Mouse (Mus musculus) forebrain, embryonic 13.5 days (tissue): Measurements from ENCODE around the gene Hif3a. TPM values are rescaled to one million over a fixed set of nuclear protein-coding genes. Genes with fewer than 3 reads are reported as not detected.

Source experiments
- ATAC-seq: fragments of 200-750 bp; cut with Nextera tagmentation; 2 replicates; pipeline ENCODE4 v1.8.0; 2017
- H3K27ac ChIP-seq: fragments of 300-500 bp; sonication (generic); 2 replicates; pipeline ENCODE4 v1.5.1; 2015; ENCODE audit warnings: inconsistent platforms, mild to moderate bottlenecking, moderate library complexity
- H3K27me3 ChIP-seq: fragments of 300-500 bp; sonication (generic); 2 replicates; pipeline ENCODE4 v1.6.1; 2015; ENCODE audit warnings: mild to moderate bottlenecking, inconsistent platforms
- H3K36me3 ChIP-seq: fragments of 300-500 bp; sonication (generic); 2 replicates; pipeline ENCODE4 v1.6.1; 2015; ENCODE audit warnings: mild to moderate bottlenecking, inconsistent platforms; ENCODE audit not compliant: poor library complexity, severe bottlenecking
- H3K4me1 ChIP-seq: fragments of 300-500 bp; sonication (generic); 2 replicates; pipeline ENCODE4 v1.6.1; 2015; ENCODE audit warnings: inconsistent platforms
- H3K4me2 ChIP-seq: fragments of 300-500 bp; sonication (generic); 2 replicates; pipeline ENCODE4 v1.6.1; 2015; ENCODE audit warnings: inconsistent platforms, mild to moderate bottlenecking, moderate library complexity
- H3K4me3 ChIP-seq: fragments of 300-500 bp; sonication (generic); 2 replicates; pipeline ENCODE4 v1.5.1; 2015; ENCODE audit warnings: mild to moderate bottlenecking, inconsistent platforms
- H3K9ac ChIP-seq: fragments of 300-500 bp; sonication (generic); 2 replicates; pipeline ENCODE4 v1.6.1; 2015; ENCODE audit warnings: mild to moderate bottlenecking, inconsistent platforms
- H3K9me3 ChIP-seq: fragments of 300-500 bp; sonication (generic); replicated peaks from 2 replicates; pipeline ENCODE4 v1.6.1; 2016; ENCODE audit warnings: inconsistent platforms
- WGBS: fragments of 180-500 bp; shearing (Covaris S2); methylation state at CpG from one replicate; pipeline ENCODE4 v1.1.7; 2015; 5-methylcytosine and 5-hydroxymethylcytosine counted together
- polyA plus RNA-seq: library from polyadenylated mRNA; unstranded; fragments of >200 nt; fragmentation: Nextera tagmentation; extraction: Ambion mirVana; gene quantifications from 2 replicates; pipeline ENCODE4 v1.2.1, GENCODE M21; 2015

Gene Hif3a
- polyA plus RNA-seq, 1 experiment from 2014 or later, result 4.7 TPM

DNA sequence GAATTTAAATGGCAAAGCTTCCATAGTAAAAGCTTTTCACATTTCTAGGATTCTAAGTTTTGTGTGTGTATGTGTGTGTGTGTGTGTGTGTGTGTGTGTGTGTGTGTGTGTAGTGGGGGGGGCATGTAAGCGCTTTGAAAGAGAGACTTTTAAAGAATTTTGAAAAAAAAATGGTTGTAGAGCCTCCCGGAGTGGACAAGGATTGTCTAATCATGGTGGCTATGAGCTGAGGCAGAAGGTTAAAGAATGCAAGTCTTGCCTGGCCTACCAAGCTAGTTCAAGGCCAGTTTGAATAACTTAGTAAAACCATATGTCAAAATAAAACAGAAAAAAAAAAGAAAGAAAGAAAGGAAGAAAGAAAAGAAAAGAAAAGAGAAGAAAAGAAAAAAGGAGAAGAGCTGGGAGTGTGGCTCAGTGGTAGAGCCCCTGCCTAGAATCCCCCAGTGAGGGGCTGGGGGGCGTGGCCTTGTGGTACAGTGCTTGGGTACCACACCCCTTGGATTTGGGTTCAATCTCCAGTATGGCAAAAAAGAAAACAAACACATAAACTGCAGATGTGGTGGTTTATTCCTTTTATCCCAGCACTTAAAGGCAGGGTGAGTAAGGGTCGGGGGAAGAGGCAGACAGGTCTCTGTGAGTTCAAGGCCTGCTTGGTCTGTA is 6.8 kb downstream of the Hif3a start:
- no peak overlapping the region for H3K27ac ChIP-seq
- H3K4me2 ChIP-seq, result peak overlapping the region; percentile 73
- ATAC-seq, result no peak
- WGBS, result 92% methylated on average over 4 of the region's 4 CpGs
- H3K4me3 ChIP-seq, result peak overlapping the region; percentile 45
- 0 out of 2 replicates have a peak, but pooled peaks cover 13% of the 10 kb centered on the region for H3K36me3 ChIP-seq
- peaks cover 44% of the 10 kb centered on the region for H3K4me1 ChIP-seq
- 0 out of 2 replicates have a peak overlapping the region, but pooled peaks have one; percentile 62 for H3K9ac ChIP-seq
- H3K9me3 ChIP-seq, result no peaks in the 10 kb centered on the region
- no peaks in the 10 kb centered on the region for H3K27me3 ChIP-seq

DNA sequence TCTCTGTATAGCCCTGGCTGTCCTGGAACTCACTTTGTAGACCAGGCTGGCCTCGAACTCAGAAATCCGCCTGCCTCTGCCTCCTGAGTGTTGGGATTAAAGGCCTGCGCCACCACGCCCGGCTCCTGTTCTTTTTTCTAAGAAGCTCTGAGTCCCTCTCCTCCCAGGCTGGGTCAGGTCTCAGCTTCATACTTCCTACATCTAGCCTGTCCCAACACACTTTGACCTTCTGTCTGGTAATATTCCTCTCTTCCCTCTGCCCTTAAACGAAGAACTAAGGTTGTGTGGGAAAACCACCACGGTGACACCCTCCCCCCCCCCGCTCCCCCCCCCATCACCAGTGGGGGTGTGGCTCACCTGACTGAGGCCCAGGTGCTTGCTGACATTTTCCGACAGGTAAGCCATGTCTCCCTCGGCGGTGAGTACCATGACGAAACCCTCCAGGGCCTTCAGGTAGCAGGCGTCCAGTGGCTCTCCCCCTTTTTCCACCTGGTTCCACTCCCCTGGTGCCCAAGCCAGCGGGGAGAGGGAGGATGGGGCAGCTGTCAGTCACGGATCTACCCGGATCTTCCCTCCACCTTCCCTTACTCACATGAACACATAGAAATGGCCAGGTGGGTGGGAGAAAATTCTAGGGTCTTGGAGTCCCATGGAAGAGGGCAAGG is 7.8 kb downstream of the Hif3a start:
- no peak for ATAC-seq
- H3K27me3 ChIP-seq, result no peaks in the 10 kb centered on the region
- no peaks in the 10 kb centered on the region for H3K9me3 ChIP-seq
- H3K4me1 ChIP-seq, result peaks cover 35% of the 10 kb centered on the region
- no peak overlapping the region for H3K27ac ChIP-seq
- 0 out of 2 replicates have a peak, but pooled peaks cover 14% of the 10 kb centered on the region for H3K36me3 ChIP-seq
- H3K4me3 ChIP-seq, result no peak overlapping the region
- no peak overlapping the region for H3K9ac ChIP-seq
- 90% methylated on average over 12 of the region's 16 CpGs for WGBS
- H3K4me2 ChIP-seq, result no peak overlapping the region

DNA sequence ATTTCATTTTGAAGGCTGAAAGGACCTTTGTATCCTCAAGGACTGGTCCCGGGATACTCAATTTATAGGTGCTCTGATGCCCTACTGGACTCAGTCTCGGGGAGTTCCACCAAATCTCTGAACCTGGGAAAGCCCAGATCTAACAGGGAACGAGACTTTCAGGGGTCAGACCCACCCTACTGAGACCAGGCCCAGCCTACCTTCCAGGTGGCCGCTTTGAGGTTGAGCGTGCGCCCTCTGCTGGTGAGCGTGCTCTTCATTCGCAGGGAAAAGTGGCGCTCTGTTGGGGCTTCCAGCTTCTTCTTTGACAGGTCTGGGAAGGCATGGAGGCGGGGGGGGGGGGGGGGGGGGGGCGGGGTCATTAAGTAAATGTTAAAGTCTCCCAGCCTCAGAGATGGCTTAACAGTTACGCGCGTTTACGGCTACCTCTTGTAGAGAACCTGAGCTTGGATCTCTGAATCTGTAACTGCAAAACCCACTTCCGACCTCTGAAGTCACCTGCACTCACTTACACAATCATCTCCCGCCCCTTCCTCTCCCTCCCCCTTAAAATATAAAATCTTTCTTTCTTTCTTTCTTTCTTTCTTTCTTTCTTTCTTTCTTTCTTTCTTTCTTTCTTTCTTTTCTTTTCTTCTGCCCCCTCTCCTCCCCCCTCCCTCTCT is 11.2 kb downstream of the Hif3a start:
- H3K27me3 ChIP-seq, result no peaks in the 10 kb centered on the region
- peaks cover 24% of the 10 kb centered on the region for H3K36me3 ChIP-seq
- peaks cover 5% of the 10 kb centered on the region for H3K4me1 ChIP-seq
- no peak overlapping the region for H3K4me3 ChIP-seq
- H3K4me2 ChIP-seq, result no peak overlapping the region
- no peak for ATAC-seq
- H3K9me3 ChIP-seq, result no peaks in the 10 kb centered on the region
- WGBS, result 10% methylated on average over 15 of the region's 17 CpGs
- no peak overlapping the region for H3K9ac ChIP-seq
- no peak overlapping the region for H3K27ac ChIP-seq

DNA sequence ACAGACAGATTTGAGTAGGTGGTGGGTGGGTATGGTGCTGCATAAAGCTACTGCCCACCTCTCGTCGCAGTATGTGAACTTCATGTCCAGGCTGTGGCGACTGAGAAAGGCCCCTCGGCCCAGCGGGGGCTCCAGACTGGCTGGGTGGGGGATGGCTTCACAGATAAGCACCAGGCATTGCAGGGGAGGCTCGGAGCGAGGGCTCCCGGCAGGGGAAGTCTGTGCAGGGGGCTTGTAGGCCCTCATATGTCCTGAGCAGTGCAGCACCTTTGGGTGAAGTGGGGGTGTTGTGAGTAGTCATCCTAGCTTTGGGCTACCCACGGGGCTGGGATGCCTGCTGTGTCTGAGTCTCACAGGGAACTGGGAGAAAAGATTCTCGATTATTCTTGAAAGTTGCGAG is 11.7 kb downstream of the Hif3a start:
- Histone ChIP-seq H3K9me3 (no peaks in the 10 kb centered on the region), H3K27ac (no peak overlapping the region), H3K36me3 (peaks cover 24% of the 10 kb centered on the region), H3K4me3 (no peak overlapping the region), H3K4me1 (no peaks in the 10 kb centered on the region; the same call in 1 of the 2 replicates), H3K4me2 (no peak overlapping the region), H3K27me3 (no peaks in the 10 kb centered on the region), H3K9ac (no peak overlapping the region)
- 68% methylated on average over 11 of the region's 11 CpGs for WGBS
- no peak for ATAC-seq

DNA sequence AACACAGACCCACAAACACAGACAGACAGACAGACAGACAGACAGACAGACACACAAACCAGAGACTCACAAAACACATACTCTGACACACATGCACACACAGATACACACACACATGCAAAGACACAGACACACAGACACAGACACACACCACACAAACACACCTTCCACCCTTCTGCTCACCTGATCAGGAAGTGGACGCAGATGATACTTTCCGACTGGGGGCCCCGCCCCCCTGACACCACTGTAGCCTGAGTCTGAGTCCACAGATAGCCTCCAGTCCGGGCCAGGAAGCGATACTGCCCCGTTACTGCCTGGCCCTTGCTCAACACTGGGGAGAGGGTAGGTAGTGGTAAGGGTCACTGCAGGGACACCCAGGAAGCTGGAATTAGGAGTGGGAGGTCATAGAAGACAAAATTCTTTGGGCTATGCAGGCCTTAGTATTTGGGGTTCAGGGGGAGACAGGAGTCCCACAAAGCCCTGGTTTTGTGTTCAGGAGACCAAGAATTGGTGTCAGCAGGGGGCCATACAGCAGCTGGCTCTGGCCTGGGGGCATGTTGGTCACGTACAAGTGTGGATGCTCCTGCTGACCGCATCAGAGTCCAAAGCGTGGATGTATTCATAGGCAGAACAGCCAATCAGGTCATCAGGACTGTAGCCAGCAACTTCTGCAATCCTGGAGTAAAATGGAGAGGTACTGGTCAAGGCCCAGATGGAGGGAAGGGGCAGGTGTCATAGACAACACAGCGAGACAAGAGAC is 13.6 kb downstream of the Hif3a start:
- Histone ChIP-seq H3K36me3 (peaks cover 28% of the 10 kb centered on the region), H3K27ac (no peak overlapping the region), H3K27me3 (no peaks in the 10 kb centered on the region), H3K4me2 (no peak overlapping the region), H3K4me1 (no peaks in the 10 kb centered on the region), H3K9me3 (no peaks in the 10 kb centered on the region), H3K4me3 (no peak overlapping the region), H3K9ac (no peak overlapping the region)
- 86% methylated on average over 10 of the region's 10 CpGs for WGBS
- no peak for ATAC-seq

DNA sequence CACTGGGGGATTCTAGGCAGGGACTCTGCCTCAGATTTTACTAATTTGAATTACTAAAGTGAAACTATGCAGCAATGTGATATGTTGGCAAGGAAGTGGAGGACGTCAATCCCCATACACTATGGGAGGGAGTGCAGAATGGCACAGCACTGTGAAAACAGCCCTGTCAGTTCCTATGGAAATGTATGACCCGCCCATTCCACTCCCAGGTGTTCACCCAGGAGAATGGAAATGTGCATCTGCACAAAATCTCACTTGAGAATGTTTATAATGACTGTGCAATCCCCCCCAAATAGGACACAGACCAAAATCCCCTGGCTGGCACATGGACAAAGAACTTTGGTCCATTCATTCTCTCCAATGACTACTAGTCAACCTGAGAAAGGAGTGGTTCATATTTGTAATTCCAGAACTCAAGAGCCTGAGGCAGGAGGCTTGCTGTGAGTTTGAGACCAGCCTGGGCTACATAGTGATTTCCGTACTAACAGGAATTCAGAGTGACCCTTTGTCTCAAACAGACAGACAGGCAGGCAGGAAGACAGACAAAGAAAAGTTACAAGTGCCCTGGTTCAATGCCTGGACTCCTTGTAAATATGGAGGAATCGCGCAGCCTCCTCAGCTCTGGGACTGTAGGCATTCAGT is 15.1 kb downstream of the Hif3a start:
- no peaks in the 10 kb centered on the region for H3K27me3 ChIP-seq
- no peak for ATAC-seq
- H3K4me2 ChIP-seq, result no peak overlapping the region
- H3K4me3 ChIP-seq, result no peak overlapping the region
- no peak overlapping the region for H3K27ac ChIP-seq
- H3K9me3 ChIP-seq, result no peaks in the 10 kb centered on the region
- no peaks in the 10 kb centered on the region for H3K4me1 ChIP-seq
- WGBS, result 86% methylated on average over 5 of the region's 5 CpGs
- H3K9ac ChIP-seq, result no peak overlapping the region
- H3K36me3 ChIP-seq, result peaks cover 29% of the 10 kb centered on the region

DNA sequence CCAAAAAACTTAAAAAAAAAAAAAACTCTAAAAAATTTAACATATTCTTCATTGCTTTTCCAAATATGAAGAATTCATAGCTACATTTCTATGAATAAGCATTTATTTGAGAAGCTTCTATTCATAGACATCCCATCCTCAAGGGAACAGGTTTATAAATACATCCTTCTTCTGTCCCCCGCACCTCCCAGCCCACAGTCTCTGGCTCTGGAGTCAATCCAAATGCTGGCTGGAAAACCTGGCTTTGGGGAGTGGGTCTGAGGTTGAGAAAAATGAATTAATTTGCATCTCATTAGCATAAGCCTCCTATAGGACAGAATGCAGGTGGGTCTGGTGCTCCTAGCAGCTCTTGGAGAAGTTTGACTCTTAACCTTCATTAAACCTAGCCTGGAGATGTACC is 16.5 kb downstream of the Hif3a start:
- no peak overlapping the region for H3K4me2 ChIP-seq
- no peaks in the 10 kb centered on the region for H3K9me3 ChIP-seq
- 60% methylated on average over 1 of the region's 1 CpGs for WGBS
- no peak overlapping the region for H3K4me3 ChIP-seq
- ATAC-seq, result no peak
- H3K9ac ChIP-seq, result no peak overlapping the region
- no peak overlapping the region for H3K27ac ChIP-seq
- H3K36me3 ChIP-seq, result peaks cover 29% of the 10 kb centered on the region
- H3K27me3 ChIP-seq, result no peaks in the 10 kb centered on the region
- H3K4me1 ChIP-seq, result no peaks in the 10 kb centered on the region

DNA sequence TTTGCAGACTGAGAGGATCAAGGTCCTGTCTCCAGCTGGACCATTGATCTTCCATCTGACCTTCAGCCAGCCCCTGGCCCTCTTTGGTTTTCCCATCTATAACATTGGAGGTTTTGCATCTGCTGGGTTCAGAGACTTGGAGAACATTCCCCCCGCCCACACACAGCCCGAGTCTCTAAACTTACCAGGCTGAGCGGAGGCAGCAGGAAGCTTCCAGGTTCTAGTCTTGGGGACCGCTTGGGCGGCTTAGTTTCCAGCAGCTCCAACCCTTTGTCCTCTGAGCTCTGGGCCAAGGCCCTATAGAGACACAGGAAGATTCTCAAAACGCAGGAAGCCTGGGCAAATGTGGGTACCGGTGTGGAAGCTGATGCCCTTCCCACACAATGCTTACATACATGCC is 22.9 kb downstream of the Hif3a start:
- no peak overlapping the region for H3K4me3 ChIP-seq
- H3K36me3 ChIP-seq, result peaks cover 43% of the 10 kb centered on the region
- no peak overlapping the region for H3K9ac ChIP-seq
- 93% methylated on average over 7 of the region's 7 CpGs for WGBS
- no peaks in the 10 kb centered on the region for H3K27me3 ChIP-seq
- H3K4me2 ChIP-seq, result no peak overlapping the region
- no peak for ATAC-seq
- H3K27ac ChIP-seq, result no peak overlapping the region
- H3K4me1 ChIP-seq, result no peaks in the 10 kb centered on the region
- H3K9me3 ChIP-seq, result no peaks in the 10 kb centered on the region

DNA sequence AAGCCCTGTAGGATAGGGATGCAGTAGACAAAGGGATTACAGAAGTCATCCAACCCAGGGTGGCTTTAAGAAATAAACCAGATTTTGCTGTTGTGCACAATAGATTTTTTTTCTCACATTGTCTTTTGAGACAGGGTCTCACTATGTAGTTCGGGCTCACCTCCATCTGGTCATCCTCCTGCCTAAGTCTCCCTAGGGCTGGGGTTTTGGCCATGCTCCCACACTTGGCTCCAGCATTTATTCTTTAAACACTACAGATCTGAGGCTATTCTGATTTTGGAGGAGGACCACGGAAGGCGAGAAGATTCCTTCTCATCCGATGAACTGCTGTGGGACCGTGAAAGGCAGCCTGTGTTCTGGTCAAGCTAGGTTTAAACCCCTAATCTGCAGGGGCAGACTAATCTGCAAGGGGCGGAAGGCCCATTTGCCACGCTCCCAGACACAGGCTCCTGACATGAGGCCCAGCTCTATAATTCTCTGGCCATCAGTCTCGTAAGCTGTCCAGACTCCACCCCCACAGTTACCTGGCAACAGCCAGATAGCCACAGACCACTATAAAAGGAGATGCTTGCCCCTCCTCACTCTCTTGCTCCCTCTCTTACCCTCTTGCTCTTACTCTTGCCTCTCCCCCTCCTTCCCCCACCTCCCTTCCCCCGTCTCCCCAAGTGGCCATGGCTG is 24.1 kb downstream of the Hif3a start:
- Histone ChIP-seq H3K27me3 (no peaks in the 10 kb centered on the region), H3K9ac (no peak overlapping the region), H3K9me3 (no peaks in the 10 kb centered on the region), H3K4me1 (no peaks in the 10 kb centered on the region), H3K4me3 (no peak overlapping the region), H3K4me2 (no peak overlapping the region), H3K27ac (peak overlapping the region; percentile 10; the same call in 1 of the 2 replicates), H3K36me3 (peaks cover 38% of the 10 kb centered on the region)
- no peak for ATAC-seq
- 51% methylated on average over 9 of the region's 9 CpGs for WGBS

DNA sequence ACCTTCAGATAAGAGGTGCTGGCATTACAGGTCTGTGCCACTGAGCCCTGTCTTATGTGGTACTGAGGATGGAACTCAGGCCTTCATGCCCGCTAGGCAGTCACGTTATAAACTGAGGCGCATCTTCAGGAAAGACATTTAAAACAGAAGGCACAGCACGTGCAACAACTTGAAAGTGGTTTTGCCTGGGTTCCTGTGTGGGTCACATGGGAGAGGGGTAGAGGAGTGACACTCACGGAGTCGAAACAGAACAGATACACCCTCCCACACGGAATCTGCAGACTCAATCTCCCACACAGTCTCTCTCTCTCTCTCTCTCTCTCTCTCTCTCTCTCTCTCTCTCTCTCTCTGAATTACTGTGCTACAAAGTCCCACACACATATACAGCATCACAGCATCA is 32.0 kb downstream of the Hif3a start:
- no peak overlapping the region for H3K4me3 ChIP-seq
- H3K9me3 ChIP-seq, result no peaks in the 10 kb centered on the region
- no peak overlapping the region for H3K27ac ChIP-seq
- no peak overlapping the region for H3K4me2 ChIP-seq
- H3K27me3 ChIP-seq, result no peaks in the 10 kb centered on the region
- 88% methylated on average over 7 of the region's 7 CpGs for WGBS
- peaks cover 19% of the 10 kb centered on the region for H3K4me1 ChIP-seq
- H3K9ac ChIP-seq, result no peak overlapping the region
- peaks cover 15% of the 10 kb centered on the region for H3K36me3 ChIP-seq
- ATAC-seq, result no peak

DNA sequence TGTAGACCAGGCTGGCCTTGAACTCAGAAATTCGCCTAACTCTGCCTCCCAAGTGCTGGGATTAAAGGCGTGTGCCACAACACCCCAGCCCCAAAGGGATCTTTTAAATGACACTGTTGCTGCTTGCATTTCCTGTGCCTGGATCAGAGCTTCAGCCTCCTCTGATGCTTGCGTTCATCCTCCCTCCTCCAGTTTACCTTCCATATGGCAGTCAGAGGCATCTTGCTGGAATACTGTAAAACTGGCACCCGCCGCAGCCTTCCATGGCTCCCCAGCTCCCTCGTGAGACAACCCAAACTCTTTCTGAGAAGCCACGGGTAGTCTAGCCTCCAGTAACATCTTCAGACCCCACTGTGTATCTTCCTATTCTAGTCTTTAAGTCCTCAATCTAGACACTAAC is 33.3 kb downstream of the Hif3a start:
- Histone ChIP-seq H3K4me2 (no peak overlapping the region), H3K36me3 (peaks cover 14% of the 10 kb centered on the region), H3K9ac (no peak overlapping the region), H3K27me3 (no peaks in the 10 kb centered on the region), H3K4me1 (peaks cover 27% of the 10 kb centered on the region), H3K27ac (no peak overlapping the region), H3K9me3 (no peaks in the 10 kb centered on the region), H3K4me3 (no peak overlapping the region)
- 77% methylated on average over 7 of the region's 7 CpGs for WGBS
- no peak for ATAC-seq
